ENCODE assay signal across 12 mouse cellular contexts in the genomic region with DNA sequence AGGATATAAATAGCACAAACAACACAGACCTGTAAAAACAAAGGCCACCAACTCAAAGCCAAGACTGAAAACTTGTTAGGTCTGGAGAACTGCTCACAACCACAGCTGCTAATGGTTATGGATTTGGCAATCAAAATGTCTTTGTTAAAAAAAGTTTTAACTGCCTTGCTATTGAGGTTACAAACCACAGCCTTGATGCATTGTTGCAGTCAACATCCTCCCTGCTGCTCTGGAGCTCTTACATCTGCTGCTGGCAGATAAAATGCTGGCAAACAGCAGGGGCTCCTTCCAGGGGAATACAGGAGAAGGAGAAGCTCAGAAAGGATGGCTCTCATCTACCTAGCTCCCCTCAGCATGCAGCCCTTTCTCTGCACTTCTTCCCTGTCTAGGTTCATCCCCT. TPM values are rescaled to one million over a fixed set of nuclear protein-coding genes. Genes with fewer than 3 reads are reported as not detected.
DNase-seq lines count a peak whose midpoint lies in the region; ATAC-seq and TF ChIP-seq lines count a peak whose summit lies in the region.
"Had no signal": no experiment of that assay in that cellular context is flagged by ENCODE, and none has a peak within 500 bp of the region (broad histone marks: within the 10 kb centered on the region; RNA-seq: fewer than 3 reads in every experiment).

No protein-coding gene starts in this region.

- H3K27ac ChIP-seq in heart, embryonic 15.5 days, result peak overlapping the region; percentile 36
- no peak overlapping the region for H3K27ac ChIP-seq in heart, embryonic 10.5 days
- no peak overlapping the region for H3K27ac ChIP-seq in lung, postnatal 0 days (ENCODE audit: low read length)
- H3K27ac ChIP-seq: heart, adult 2 months; liver, embryonic 12.5 days had no signal

- no peaks in the 10 kb centered on the region for H3K9me3 ChIP-seq in heart, embryonic 15.5 days (replicated peaks)
- H3K9me3 ChIP-seq in heart, embryonic 10.5 days, result no peaks in the 10 kb centered on the region
- no peaks in the 10 kb centered on the region for H3K9me3 ChIP-seq in lung, postnatal 0 days (ENCODE audit: low read length)
- H3K9me3 ChIP-seq: liver, embryonic 12.5 days had no signal

- TF ChIP-seq CTCF in lung, postnatal 0 days (IDR thresholded peaks at IDR 0.05), result no peak
- TF ChIP-seq CTCF in brain, embryonic 14.5 days (IDR thresholded peaks at IDR 0.05; ENCODE audit: borderline replicate concordance, extremely low read depth, insufficient read depth, insufficient read length), result no peak

- H3K9ac ChIP-seq in heart, embryonic 15.5 days, result no peak overlapping the region
- no peak overlapping the region for H3K9ac ChIP-seq in lung, postnatal 0 days (replicated peaks; ENCODE audit: low read depth)
- H3K9ac ChIP-seq: liver, embryonic 12.5 days had no signal

- peaks cover 21% of the 10 kb centered on the region for H3K4me1 ChIP-seq in heart, embryonic 15.5 days (replicated peaks)
- H3K4me1 ChIP-seq in heart, embryonic 10.5 days, result peaks cover 4% of the 10 kb centered on the region; the same call in 1 of the 2 replicates
- H3K4me1 ChIP-seq in lung, postnatal 0 days (ENCODE audit: insufficient read depth, low read depth, low read length), result 0 out of 2 replicates have a peak, but pooled peaks cover 3% of the 10 kb centered on the region

- no peak overlapping the region for H3K4me2 ChIP-seq in heart, embryonic 15.5 days
- H3K4me2 ChIP-seq in lung, postnatal 0 days (replicated peaks; ENCODE audit: low read depth, low read length), result no peak overlapping the region
- H3K4me2 ChIP-seq: liver, embryonic 12.5 days had no signal

- ATAC-seq in heart, embryonic 15.5 days (replicated peaks; ENCODE audit: insufficient number of reproducible peaks, insufficient read depth, low FRiP score, low read depth), result no peak
- peak; percentile 41 for ATAC-seq in lung, postnatal 0 days
- ATAC-seq: liver, embryonic 12.5 days had no signal

- no peak overlapping the region for H3K4me3 ChIP-seq in heart, embryonic 15.5 days
- no peak overlapping the region for H3K4me3 ChIP-seq in heart, embryonic 10.5 days
- H3K4me3 ChIP-seq in lung, postnatal 0 days (ENCODE audit: low read depth, low read length), result no peak overlapping the region
- H3K4me3 ChIP-seq: erythroblast, embryonic 14.5 days; heart, adult 2 months; liver, embryonic 12.5 days had no signal

- H3K27me3 ChIP-seq in heart, embryonic 15.5 days, result no peaks in the 10 kb centered on the region
- H3K27me3 ChIP-seq in heart, embryonic 10.5 days (ENCODE audit: insufficient read depth, poor library complexity, severe bottlenecking), result no peaks in the 10 kb centered on the region
- H3K27me3 ChIP-seq in lung, postnatal 0 days (replicated peaks; ENCODE audit: insufficient read depth, low read length), result no peaks in the 10 kb centered on the region
- H3K27me3 ChIP-seq: liver, embryonic 12.5 days had no signal

- 0 out of 2 replicates have a peak, but pooled peaks have one; percentile 31 for TF ChIP-seq EP300 in lung, postnatal 0 days (IDR thresholded peaks at IDR 0.05)

- H3K36me3 ChIP-seq in heart, embryonic 15.5 days, result peaks cover 24% of the 10 kb centered on the region
- peaks cover 42% of the 10 kb centered on the region for H3K36me3 ChIP-seq in heart, embryonic 10.5 days
- 0 out of 2 replicates have a peak, but pooled peaks cover 5% of the 10 kb centered on the region for H3K36me3 ChIP-seq in lung, postnatal 0 days (ENCODE audit: insufficient read depth, low read length)

- TF ChIP-seq POLR2A in brain, embryonic 14.5 days (IDR thresholded peaks at IDR 0.05; ENCODE audit: borderline replicate concordance, extremely low read depth, insufficient read depth, insufficient read length, poor library complexity, severe bottlenecking), result no peak

- no peak for DNase-seq in heart, embryonic 10.5 days (ENCODE audit: low spot score)
- DNase-seq in lung, postnatal 0 days (ENCODE audit: low spot score), result peak; percentile 72
- DNase-seq in lung, postnatal 25 days (ENCODE audit: low spot score), result no peak
- DNase-seq in brain, embryonic 14.5 days (ENCODE audit: low read depth), result peak; percentile 47
- DNase-seq in lung, postnatal 14 days, result peak; percentile 7
- DNase-seq in right cerebral cortex, postnatal 25 days, result no peak
- no peak for DNase-seq in cerebellum, adult 11-12 months
- DNase-seq: cerebellum, adult 9-11 months had no signal

RNA-seq across cellular contexts. Expression of gene Zfp609, which starts 20.8 kb away (rescaled TPM):
- 4.9 and 5.7 TPM in 2 replicates for polyA plus RNA-seq in heart, embryonic 15.5 days (2015; fragmentation: Nextera tagmentation; extraction: Ambion mirVana)
- 5.8 and 7.7 TPM in 2 replicates for polyA plus RNA-seq in heart, embryonic 10.5 days (2016; fragmentation: Nextera tagmentation; extraction: Ambion mirVana)
- polyA plus RNA-seq in lung, postnatal 0 days (2015; fragmentation: Nextera tagmentation; extraction: Ambion mirVana), result 4.8 and 5.0 TPM in 2 replicates
- 17.9 and 35.4 TPM in 2 replicates for polyA plus RNA-seq in brain, embryonic 14.5 days (2012; rRNA removed)

RNA-seq across cellular contexts. Expression of gene Pclaf, which starts 41.9 kb away (rescaled TPM):
- 87.6 and 92.2 TPM in 2 replicates for polyA plus RNA-seq in heart, embryonic 15.5 days (2015; fragmentation: Nextera tagmentation; extraction: Ambion mirVana)
- 131 and 183 TPM in 2 replicates for polyA plus RNA-seq in heart, embryonic 10.5 days (2016; fragmentation: Nextera tagmentation; extraction: Ambion mirVana)
- polyA plus RNA-seq in lung, postnatal 0 days (2015; fragmentation: Nextera tagmentation; extraction: Ambion mirVana), result 9.9 and 15.5 TPM in 2 replicates
- 27.5 and 37.6 TPM in 2 replicates for polyA plus RNA-seq in brain, embryonic 14.5 days (2012; rRNA removed)

Comparison
In these comparisons a context has a peak if more than half of its experiments do, and no peak if none do; other contexts are left out.
1. DNase-seq: peak in lung, postnatal 0 days (single experiment), brain, embryonic 14.5 days (single experiment) and lung, postnatal 14 days (single experiment); none in heart, embryonic 10.5 days (single experiment), lung, postnatal 25 days (single experiment), right cerebral cortex, postnatal 25 days (single experiment) and cerebellum, adult 11-12 months (single experiment).